Mouse (Mus musculus) embryonic facial prominence, embryonic 12.5 days (tissue): ENCODE measurements around the gene Ncmap. TPM values are rescaled to one million over a fixed set of nuclear protein-coding genes. Genes with fewer than 3 reads are reported as not detected.

Source experiments
- ATAC-seq: fragments of 200-750 bp; cut with Nextera tagmentation; 2 replicates; pipeline ENCODE4 v1.8.0; 2017; ENCODE audit not compliant: insufficient number of reproducible peaks, insufficient read depth, low FRiP score, low TSS enrichment
- H3K27ac ChIP-seq: fragments of 300-500 bp; sonication (generic); 2 replicates; pipeline ENCODE4 v1.5.1; 2016; ENCODE audit warnings: mild to moderate bottlenecking
- H3K27me3 ChIP-seq: fragments of 300-500 bp; sonication (generic); 2 replicates; pipeline ENCODE4 v1.6.1; 2016; ENCODE audit warnings: mild to moderate bottlenecking, moderate library complexity
- H3K36me3 ChIP-seq: fragments of 300-500 bp; sonication (generic); 2 replicates; pipeline ENCODE4 v1.6.1; 2016; ENCODE audit warnings: mild to moderate bottlenecking
- H3K4me1 ChIP-seq: fragments of 300-500 bp; sonication (generic); 2 replicates; pipeline ENCODE4 v1.6.1; 2016
- H3K4me2 ChIP-seq: fragments of 300-500 bp; sonication (generic); replicated peaks from 2 replicates; pipeline ENCODE4 v1.6.1; 2016; ENCODE audit warnings: mild to moderate bottlenecking, moderate library complexity
- H3K4me3 ChIP-seq: fragments of 300-500 bp; sonication (generic); 2 replicates; pipeline ENCODE4 v1.5.1; 2016; ENCODE audit warnings: mild to moderate bottlenecking
- H3K9ac ChIP-seq: fragments of 300-500 bp; sonication (generic); 2 replicates; pipeline ENCODE4 v1.6.1; 2016; ENCODE audit warnings: mild to moderate bottlenecking, moderate library complexity
- H3K9me3 ChIP-seq: fragments of 300-500 bp; sonication (generic); 2 replicates; pipeline ENCODE4 v1.6.1; 2016; ENCODE audit warnings: mild to moderate bottlenecking, moderate library complexity
- WGBS: fragments of 180-500 bp; shearing (Covaris S2); methylation state at CpG from one replicate; pipeline ENCODE4 v1.1.7; 2016; 5-methylcytosine and 5-hydroxymethylcytosine counted together
- microRNA counts: library from miRNA; unstranded; fragments of <30 nt; microRNA quantifications from one replicate; lab custom pipeline; 2017
- microRNA-seq: library from miRNA; unstranded; fragments of <30 nt; microRNA quantifications from one replicate; pipeline ENCODE4, GENCODE M21; 2017
- polyA plus RNA-seq: library from polyadenylated mRNA; unstranded; fragments of >200 nt; fragmentation: Nextera tagmentation; extraction: Ambion mirVana; gene quantifications from 2 replicates; pipeline ENCODE4 v1.2.1, GENCODE M21; 2016

The Ncmap gene
- polyA plus RNA-seq, 1 experiment from 2014 or later = 3.5 TPM

GRCm38 (mm10) chr4:135337376-135337942, 60.6 kb downstream of the Ncmap start:
- 58% methylated on average over 14 of the region's 14 CpGs for WGBS
- peaks cover 95% of the 10 kb centered on the region for H3K36me3 ChIP-seq

GRCm38 (mm10) chr4:135336023-135336357, 62.0 kb downstream of the Ncmap start:
- H3K4me2 ChIP-seq = no peak overlapping the region
- WGBS = 92% methylated on average over 3 of the region's 3 CpGs
- H3K9me3 ChIP-seq = no peaks in the 10 kb centered on the region
- no peak for ATAC-seq
- H3K36me3 ChIP-seq = peaks cover 94% of the 10 kb centered on the region
- no peak overlapping the region for H3K9ac ChIP-seq
- H3K27me3 ChIP-seq = no peaks in the 10 kb centered on the region
- H3K4me3 ChIP-seq = no peak overlapping the region
- H3K27ac ChIP-seq = no peak overlapping the region
- H3K4me1 ChIP-seq = no peaks in the 10 kb centered on the region

More at GRCm38 (mm10) chr4:135337376-135337942, 60.6 kb downstream of the Ncmap start:
- Histone ChIP-seq H3K9me3 (no peaks in the 10 kb centered on the region), H3K4me3 (no peak overlapping the region), H3K4me2 (no peak overlapping the region), H3K9ac (no peak overlapping the region), H3K27me3 (no peaks in the 10 kb centered on the region), H3K4me1 (no peaks in the 10 kb centered on the region), H3K27ac (no peak overlapping the region)
- ATAC-seq = no peak

GRCm38 (mm10) chr4:135335327-135336022, 62.6 kb downstream of the Ncmap start:
- H3K36me3 ChIP-seq = peaks cover 93% of the 10 kb centered on the region
- WGBS = 91% methylated on average over 9 of the region's 9 CpGs
- ATAC-seq = no peak

GRCm38 (mm10) chr4:135326469-135326868, 71.6 kb downstream of the Ncmap start:
- no peak for ATAC-seq
- Histone ChIP-seq H3K9ac (no peak overlapping the region), H3K4me1 (no peaks in the 10 kb centered on the region), H3K27me3 (no peaks in the 10 kb centered on the region), H3K36me3 (peaks cover 93% of the 10 kb centered on the region), H3K27ac (no peak overlapping the region), H3K4me3 (no peak overlapping the region), H3K4me2 (no peak overlapping the region), H3K9me3 (no peaks in the 10 kb centered on the region)
- 88% methylated on average over 3 of the region's 3 CpGs for WGBS

More at GRCm38 (mm10) chr4:135335327-135336022, 62.6 kb downstream of the Ncmap start:
- Histone ChIP-seq H3K4me3 (no peak overlapping the region), H3K4me2 (no peak overlapping the region), H3K4me1 (no peaks in the 10 kb centered on the region), H3K27ac (no peak overlapping the region), H3K9ac (no peak overlapping the region), H3K9me3 (no peaks in the 10 kb centered on the region), H3K27me3 (no peaks in the 10 kb centered on the region)

GRCm38 (mm10) chr4:135326046-135326445, 72.0 kb downstream of the Ncmap start:
- Histone ChIP-seq H3K4me3 (no peak overlapping the region), H3K4me2 (no peak overlapping the region), H3K9me3 (no peaks in the 10 kb centered on the region), H3K4me1 (no peaks in the 10 kb centered on the region), H3K27me3 (no peaks in the 10 kb centered on the region), H3K27ac (no peak overlapping the region), H3K36me3 (peaks cover 93% of the 10 kb centered on the region), H3K9ac (no peak overlapping the region)
- ATAC-seq = no peak

- no peak overlapping the region for H3K4me2 ChIP-seq
- H3K27me3 ChIP-seq = no peaks in the 10 kb centered on the region
- H3K9me3 ChIP-seq = no peaks in the 10 kb centered on the region
- H3K27ac ChIP-seq = no peak overlapping the region
- no peak overlapping the region for H3K9ac ChIP-seq
- WGBS = 82% methylated on average over 8 of the region's 8 CpGs
- H3K36me3 ChIP-seq = peaks cover 88% of the 10 kb centered on the region
- no peaks in the 10 kb centered on the region for H3K4me1 ChIP-seq
- H3K4me3 ChIP-seq = no peak overlapping the region
- no peak for ATAC-seq
Measured at GRCm38 (mm10) chr4:135323021-135323420, 75.0 kb downstream of the Ncmap start.

MicroRNAs within 50 kb of the gene (microRNA counts, 519-probe panel; counts per million panel counts)
- microRNA mmu-miR-700 (lab: Ali Mortazavi, UCI) = 460 counts per million, percentile 65 among the panel's probes with 10 or more counts

Small RNAs within 50 kb of the gene (microRNA-seq; reads per million reads assigned to microRNA genes)
- gene Mir700 = 221 reads per million, percentile 63 among the genes with 10 or more reads in this experiment

Other genes with a start within 250 kb of the Ncmap start
- 171 and 176 TPM in 2 replicates for gene Clic4, start 125.4 kb downstream of the Ncmap start, polyA plus RNA-seq
- 257 and 276 TPM in 2 replicates for gene Srrm1, start 44.9 kb downstream of the Ncmap start, polyA plus RNA-seq
- gene Rcan3, start 35.6 kb upstream of the Ncmap start, polyA plus RNA-seq = 14.6 and 17.2 TPM in 2 replicates
- gene Stpg1, start 96.6 kb upstream of the Ncmap start, polyA plus RNA-seq = 0.23 TPM in 1 of 2 replicates, not detected in the other
- gene Nipal3, start 96.8 kb upstream of the Ncmap start, polyA plus RNA-seq = 2.6 and 3.1 TPM in 2 replicates
- 13.2 and 15.4 TPM in 2 replicates for gene Grhl3, start 175.4 kb upstream of the Ncmap start, polyA plus RNA-seq